8 mouse cellular contexts compared by ENCODE assay signal in the genomic region with DNA sequence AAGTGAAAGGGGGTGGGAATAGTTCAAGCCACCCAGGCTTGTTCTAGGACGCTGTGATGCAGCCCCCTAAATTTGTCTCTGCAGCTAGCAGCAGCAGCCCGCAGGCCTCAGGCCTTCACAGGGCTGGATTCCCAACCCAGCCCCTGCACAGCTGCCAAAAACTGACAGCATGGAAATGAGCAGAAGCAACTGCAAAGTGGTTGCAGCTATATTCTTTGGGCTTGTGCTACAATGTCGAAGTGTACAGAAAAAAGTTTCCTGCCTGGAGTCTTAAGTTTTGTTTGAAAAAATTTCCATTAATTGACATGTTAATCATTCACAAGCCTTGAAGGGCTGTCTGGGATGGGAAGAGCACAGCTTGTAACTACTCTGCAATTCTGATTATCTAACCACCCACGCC.
DNase-seq lines count a peak whose midpoint lies in the region; ATAC-seq lines count a peak whose summit lies in the region.

No protein-coding gene starts in this region.

- H3K9ac ChIP-seq in neural tube, embryonic 15.5 days (replicated peaks) = no peak overlapping the region
- H3K9ac ChIP-seq in midbrain, embryonic 13.5 days (replicated peaks) = no peak overlapping the region

- H3K27ac ChIP-seq in neural tube, embryonic 15.5 days (replicated peaks) = no peak overlapping the region
- H3K27ac ChIP-seq in midbrain, embryonic 13.5 days = no peak overlapping the region

- H3K27me3 ChIP-seq in neural tube, embryonic 15.5 days (replicated peaks) = no peaks in the 10 kb centered on the region
- no peaks in the 10 kb centered on the region for H3K27me3 ChIP-seq in midbrain, embryonic 13.5 days

- WGBS in neural tube, embryonic 15.5 days = 25% methylated on average over 4 of the region's 4 CpGs
- 17% methylated on average over 4 of the region's 4 CpGs for WGBS in midbrain, embryonic 13.5 days

- H3K9me3 ChIP-seq in neural tube, embryonic 15.5 days (replicated peaks) = no peaks in the 10 kb centered on the region
- H3K9me3 ChIP-seq in midbrain, embryonic 13.5 days = no peaks in the 10 kb centered on the region

- H3K4me1 ChIP-seq in neural tube, embryonic 15.5 days = peaks cover 10% of the 10 kb centered on the region
- peaks cover 15% of the 10 kb centered on the region for H3K4me1 ChIP-seq in midbrain, embryonic 13.5 days (replicated peaks)

- DNase-seq in gastrocnemius, postnatal 10 days = peak; percentile 36
- DNase-seq in gastrocnemius, adult 18-20 months (ENCODE audit: low spot score) = no peak
- DNase-seq in neural tube, embryonic 10.5 days (ENCODE audit: extremely low spot score, low spot score) = peak; percentile 18
- peak; percentile 58 for DNase-seq in heart, postnatal 4 days
- DNase-seq in Muller cell, postnatal 12 days (ENCODE audit: inconsistent ontology term) = no peak

- no peaks in the 10 kb centered on the region for H3K36me3 ChIP-seq in neural tube, embryonic 15.5 days
- no peaks in the 10 kb centered on the region for H3K36me3 ChIP-seq in midbrain, embryonic 13.5 days

- no peak overlapping the region for H3K4me2 ChIP-seq in neural tube, embryonic 15.5 days
- no peak overlapping the region for H3K4me2 ChIP-seq in midbrain, embryonic 13.5 days (replicated peaks)

- no peak overlapping the region for H3K4me3 ChIP-seq in neural tube, embryonic 15.5 days (replicated peaks)
- H3K4me3 ChIP-seq in midbrain, embryonic 13.5 days (replicated peaks) = no peak overlapping the region

- ATAC-seq in neural tube, embryonic 15.5 days (ENCODE audit: low FRiP score) = no peak
- peak; percentile 55; the same call in 1 of the 2 replicates for ATAC-seq in midbrain, embryonic 13.5 days
- ATAC-seq in erythroblast, adult 5-6 weeks (replicated peaks; ENCODE audit: low FRiP score, poor library complexity, severe bottlenecking) = no peak

Comparison
In these comparisons a context has a peak if more than half of its experiments do, and no peak if none do; other contexts are left out.
1. DNase-seq: peak in gastrocnemius, postnatal 10 days (single experiment), neural tube, embryonic 10.5 days (single experiment) and heart, postnatal 4 days (single experiment); none in gastrocnemius, adult 18-20 months (single experiment) and Muller cell, postnatal 12 days (single experiment).